Mouse (Mus musculus): ENCODE measurements around the gene Srgap1.

GRCm38 (mm10) chr10:121918579-121918978 lies 128.5 kb downstream of the Srgap1 start:
- TF ChIP-seq POLR2A (IDR thresholded peaks at IDR 0.05; ENCODE audit: borderline replicate concordance, control insufficient read depth, low read depth, low read length): no peak
- TF ChIP-seq CTCF (IDR thresholded peaks at IDR 0.05; ENCODE audit: control insufficient read depth, insufficient read depth, low read length): no peak
